Mouse (Mus musculus) hindbrain, embryonic 16.5 days (tissue): Measurements from ENCODE around the gene Pip4k2c. TPM values are rescaled to one million over a fixed set of nuclear protein-coding genes. Genes with fewer than 3 reads are reported as not detected.
"Not testable (repeated sequence)": the region's sequence is repeated elsewhere in the genome, so short reads cannot be mapped to it uniquely, and the experiment has no call there.

Experiments
- ATAC-seq: fragments of 200-750 bp; cut with Nextera tagmentation; 2 replicates; pipeline ENCODE4 v1.8.0; 2017; ENCODE audit warnings: moderate TSS enrichment, moderate library complexity
- H3K27ac ChIP-seq: fragments of 300-500 bp; sonication (generic); 2 replicates; pipeline ENCODE4 v1.5.1; 2014; ENCODE audit warnings: low read depth, mild to moderate bottlenecking, control low read depth, low read length, moderate library complexity
- H3K27me3 ChIP-seq: fragments of 300-500 bp; sonication (generic); replicated peaks from 2 replicates; pipeline ENCODE4 v1.6.1; 2014; ENCODE audit warnings: low read length; ENCODE audit not compliant: control insufficient read depth, insufficient read depth
- H3K36me3 ChIP-seq: fragments of 300-500 bp; sonication (generic); 2 replicates; pipeline ENCODE4 v1.6.1; 2014; ENCODE audit warnings: mild to moderate bottlenecking, low read length, moderate library complexity, mixed read lengths; ENCODE audit not compliant: control insufficient read depth, insufficient read depth
- H3K4me1 ChIP-seq: fragments of 300-500 bp; sonication (generic); 2 replicates; pipeline ENCODE4 v1.6.1; 2014; ENCODE audit warnings: low read depth, low read length; ENCODE audit not compliant: control insufficient read depth, insufficient read depth
- H3K4me2 ChIP-seq: fragments of 300-500 bp; sonication (generic); 2 replicates; pipeline ENCODE4 v1.6.1; 2014; ENCODE audit warnings: mild to moderate bottlenecking, low read length, control low read depth, moderate library complexity
- H3K4me3 ChIP-seq: fragments of 300-500 bp; sonication (generic); 2 replicates; pipeline ENCODE4 v1.5.1; 2014; ENCODE audit warnings: mild to moderate bottlenecking, low read length, control low read depth, moderate library complexity
- H3K9ac ChIP-seq: fragments of 300-500 bp; sonication (generic); 2 replicates; pipeline ENCODE4 v1.6.1; 2014; ENCODE audit warnings: low read depth, mild to moderate bottlenecking, control low read depth, low read length, moderate library complexity
- H3K9me3 ChIP-seq: fragments of 300-500 bp; sonication (generic); 2 replicates; pipeline ENCODE4 v1.6.1; 2014; ENCODE audit warnings: mild to moderate bottlenecking, low read length, moderate library complexity; ENCODE audit not compliant: control insufficient read depth
- WGBS: fragments of 180-500 bp; shearing (Covaris S2); extraction: QIAGEN DNeasy Blood & Tissue Kit; methylation state at CpG from one replicate; pipeline ENCODE4 v1.1.7; 2014; 5-methylcytosine and 5-hydroxymethylcytosine counted together
- polyA plus RNA-seq: library from polyadenylated mRNA; unstranded; fragments of >200 nt; fragmentation: Nextera tagmentation; extraction: Ambion mirVana; gene quantifications from 2 replicates; pipeline ENCODE4 v1.2.1, GENCODE M21; 2015

Pip4k2c gene
- polyA plus RNA-seq, 1 experiment from 2014 or later: 20.5 TPM

- Histone ChIP-seq H3K27ac (no peak overlapping the region), H3K4me2 (no peak overlapping the region), H3K4me1 (no peaks in the 10 kb centered on the region), H3K36me3 (no peaks in the 10 kb centered on the region), H3K9me3 (no peaks in the 10 kb centered on the region), H3K4me3 (no peak overlapping the region), H3K27me3 (no peaks in the 10 kb centered on the region), H3K9ac (no peak overlapping the region)
- ATAC-seq: no peak
- 85% methylated on average over 5 of the region's 5 CpGs for WGBS
Observed at GRCm38 (mm10) chr10:127154652-127155051, 56.7 kb downstream of the Pip4k2c start.

GRCm38 (mm10) chr10:127154241-127154640 is 57.1 kb downstream of the Pip4k2c start:
- Histone ChIP-seq H3K4me2 (no peak overlapping the region), H3K36me3 (no peaks in the 10 kb centered on the region), H3K9me3 (no peaks in the 10 kb centered on the region), H3K4me1 (no peaks in the 10 kb centered on the region), H3K9ac (no peak overlapping the region), H3K27me3 (no peaks in the 10 kb centered on the region), H3K4me3 (no peak overlapping the region), H3K27ac (no peak overlapping the region)
- no peak for ATAC-seq
- WGBS: 92% methylated on average over 2 of the region's 2 CpGs

GRCm38 (mm10) chr10:127153323-127153722 is 58.1 kb downstream of the Pip4k2c start:
- over 99% methylated on average over 7 of the region's 7 CpGs for WGBS
- Histone ChIP-seq H3K4me3 (no peak overlapping the region), H3K27me3 (no peaks in the 10 kb centered on the region)

GRCm38 (mm10) chr10:127152556-127152955 is 58.8 kb downstream of the Pip4k2c start:
- not testable (repeated sequence) for H3K27me3 ChIP-seq, H3K27ac ChIP-seq, H3K4me3 ChIP-seq, H3K36me3 ChIP-seq, H3K9me3 ChIP-seq, ATAC-seq, H3K9ac ChIP-seq, H3K4me1 ChIP-seq, H3K4me2 ChIP-seq
- 87% methylated on average over 10 of the region's 10 CpGs for WGBS

More at GRCm38 (mm10) chr10:127153323-127153722, 58.1 kb downstream of the Pip4k2c start:
- Histone ChIP-seq H3K36me3 (no peaks in the 10 kb centered on the region), H3K4me2 (no peak overlapping the region), H3K9me3 (no peaks in the 10 kb centered on the region), H3K4me1 (no peaks in the 10 kb centered on the region), H3K27ac (no peak overlapping the region), H3K9ac (no peak overlapping the region)
- ATAC-seq: no peak

GRCm38 (mm10) chr10:127151233-127151632 is 60.2 kb downstream of the Pip4k2c start:
- not testable (repeated sequence) for H3K27me3 ChIP-seq, H3K27ac ChIP-seq, H3K4me2 ChIP-seq, H3K36me3 ChIP-seq, ATAC-seq, H3K4me3 ChIP-seq, H3K9ac ChIP-seq, H3K4me1 ChIP-seq, H3K9me3 ChIP-seq
- WGBS: 91% methylated on average over 3 of the region's 3 CpGs

- H3K4me1 ChIP-seq: no peaks in the 10 kb centered on the region
- H3K36me3 ChIP-seq: no peaks in the 10 kb centered on the region
- H3K27ac ChIP-seq: no peak overlapping the region
- no peak for ATAC-seq
- no peaks in the 10 kb centered on the region for H3K27me3 ChIP-seq
- WGBS: 82% methylated on average over 4 of the region's 4 CpGs
- H3K4me3 ChIP-seq: no peak overlapping the region
- H3K9me3 ChIP-seq: no peaks in the 10 kb centered on the region
- no peak overlapping the region for H3K4me2 ChIP-seq
- H3K9ac ChIP-seq: no peak overlapping the region
Observed at GRCm38 (mm10) chr10:127150471-127150872, 60.9 kb downstream of the Pip4k2c start.

GRCm38 (mm10) chr10:127147135-127147534 is 64.2 kb downstream of the Pip4k2c start:
- no peak overlapping the region for H3K27ac ChIP-seq
- H3K9ac ChIP-seq: no peak overlapping the region
- H3K36me3 ChIP-seq: no peaks in the 10 kb centered on the region
- no peak for ATAC-seq
- 70% methylated on average over 6 of the region's 6 CpGs for WGBS
- no peaks in the 10 kb centered on the region for H3K9me3 ChIP-seq
- no peaks in the 10 kb centered on the region for H3K4me1 ChIP-seq
- H3K27me3 ChIP-seq: no peaks in the 10 kb centered on the region
- no peak overlapping the region for H3K4me2 ChIP-seq
- no peak overlapping the region for H3K4me3 ChIP-seq

Other genes starting within 250 kb of the Pip4k2c start
- 13.7 and 18.1 TPM in 2 replicates for gene Ctdsp2, start 232.9 kb downstream of the Pip4k2c start, polyA plus RNA-seq
- gene Avil, start 210.9 kb downstream of the Pip4k2c start, polyA plus RNA-seq: 3.7 and 7.0 TPM in 2 replicates
- 63.7 and 67.7 TPM in 2 replicates for gene Tsfm, start 180.7 kb downstream of the Pip4k2c start, polyA plus RNA-seq
- 23.2 and 24.2 TPM in 2 replicates for gene Mettl1, start 170.2 kb downstream of the Pip4k2c start, polyA plus RNA-seq
- 0.23 and 0.31 TPM in 2 replicates for gene Eef1akmt3, start 170.1 kb downstream of the Pip4k2c start, polyA plus RNA-seq
- gene Cyp27b1, start 163.3 kb downstream of the Pip4k2c start, polyA plus RNA-seq: 0.12 and 0.18 TPM in 2 replicates
- gene March9, start 151.4 kb downstream of the Pip4k2c start, polyA plus RNA-seq: 5.2 and 6.0 TPM in 2 replicates
- gene Cdk4, start 148.1 kb downstream of the Pip4k2c start, polyA plus RNA-seq: 669 and 724 TPM in 2 replicates
- 123 TPM in 2 replicates for gene Tspan31, start 141.3 kb downstream of the Pip4k2c start, polyA plus RNA-seq
- gene Agap2, start 136.3 kb downstream of the Pip4k2c start, polyA plus RNA-seq: 3.4 and 4.2 TPM in 2 replicates
- gene Os9, start 90.5 kb downstream of the Pip4k2c start, polyA plus RNA-seq: 135 and 138 TPM in 2 replicates
- 59.0 and 74.1 TPM in 2 replicates for gene B4galnt1, start 46.4 kb downstream of the Pip4k2c start, polyA plus RNA-seq
- 1.4 and 1.5 TPM in 2 replicates for gene Slc26a10, start 30.9 kb downstream of the Pip4k2c start, polyA plus RNA-seq
- 29.0 and 29.1 TPM in 2 replicates for gene Arhgef25, start 21.5 kb downstream of the Pip4k2c start, polyA plus RNA-seq
- gene Dtx3, start 15.9 kb downstream of the Pip4k2c start, polyA plus RNA-seq: 213 and 233 TPM in 2 replicates
- 115 and 130 TPM in 2 replicates for gene Kif5a, start 51.8 kb upstream of the Pip4k2c start, polyA plus RNA-seq
- 355 and 358 TPM in 2 replicates for gene Dctn2, start 54.8 kb upstream of the Pip4k2c start, polyA plus RNA-seq
- gene Mbd6, start 77.4 kb upstream of the Pip4k2c start, polyA plus RNA-seq: 11.2 and 11.5 TPM in 2 replicates
- gene Mars, start 100.2 kb upstream of the Pip4k2c start, polyA plus RNA-seq: 108 and 113 TPM in 2 replicates
- gene Arhgap9, start 110.4 kb upstream of the Pip4k2c start, polyA plus RNA-seq: 0.79 and 0.81 TPM in 2 replicates
- 1.8 and 2.1 TPM in 2 replicates for gene Gli1, start 130.4 kb upstream of the Pip4k2c start, polyA plus RNA-seq
- gene Inhbe, start 142.8 kb upstream of the Pip4k2c start, polyA plus RNA-seq: 0.03 and 0.09 TPM in 2 replicates
- not detected in 2 replicates for gene Inhbc, start 158.8 kb upstream of the Pip4k2c start, polyA plus RNA-seq
- 34.0 and 37.4 TPM in 2 replicates for gene R3hdm2, start 168.7 kb upstream of the Pip4k2c start, polyA plus RNA-seq